Mouse (Mus musculus) kidney, adult 10 weeks (tissue): ENCODE measurements around the gene Pank4. TPM values are rescaled to one million over a fixed set of nuclear protein-coding genes. Genes with fewer than 3 reads are reported as not detected.

ENCODE experiments used
- polyA plus RNA-seq: library from polyadenylated mRNA; stranded (reverse); fragments of 350-450 nt; fragmentation: Illumina TruSeq; extraction: RNeasy Lipid Tissue Mini Kit (QIAGEN cat#74804); gene quantifications from one replicate; pipeline ENCODE4 v1.2.3, GENCODE M21; 2014; ENCODE audit warnings: low read depth, low replicate concordance

Gene Pank4
- polyA plus RNA-seq = 3.4 TPM

DNA sequence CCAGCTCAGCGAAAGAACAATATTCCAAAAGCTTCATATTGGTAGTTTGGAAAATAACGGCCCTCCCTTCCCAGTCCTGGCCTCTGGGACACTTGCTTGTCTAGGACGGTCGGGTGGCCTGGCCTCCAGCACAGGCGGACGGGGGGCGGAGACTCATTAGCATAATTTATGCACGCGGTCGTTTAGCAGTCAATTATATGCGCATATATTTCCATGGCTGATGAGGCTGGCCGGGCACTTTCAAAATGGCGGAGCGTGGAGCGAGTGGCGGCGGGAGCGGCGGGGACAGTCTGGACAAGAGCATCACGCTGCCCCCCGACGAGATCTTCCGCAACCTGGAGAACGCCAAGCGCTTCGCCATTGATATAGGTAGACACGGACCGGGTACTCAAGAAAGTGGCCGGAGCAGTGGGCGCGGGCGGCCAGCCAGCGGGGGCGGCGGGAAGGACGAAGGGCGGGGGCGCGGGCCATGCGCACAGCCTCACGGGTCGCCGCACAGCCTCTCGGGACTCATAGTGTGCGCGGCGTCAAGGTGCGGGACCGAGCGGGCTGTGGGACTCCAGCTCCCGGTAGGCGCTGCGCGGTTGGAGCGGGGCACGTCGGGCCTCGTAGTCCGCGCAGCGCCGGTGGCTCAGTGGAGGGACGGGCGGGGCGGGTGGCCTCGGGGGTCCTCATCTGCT lies at the start of gene Pank4:
Gene Pank4 (plus strand): TSS at position 223 of the 680 bp plus-strand sequence.

DNA sequence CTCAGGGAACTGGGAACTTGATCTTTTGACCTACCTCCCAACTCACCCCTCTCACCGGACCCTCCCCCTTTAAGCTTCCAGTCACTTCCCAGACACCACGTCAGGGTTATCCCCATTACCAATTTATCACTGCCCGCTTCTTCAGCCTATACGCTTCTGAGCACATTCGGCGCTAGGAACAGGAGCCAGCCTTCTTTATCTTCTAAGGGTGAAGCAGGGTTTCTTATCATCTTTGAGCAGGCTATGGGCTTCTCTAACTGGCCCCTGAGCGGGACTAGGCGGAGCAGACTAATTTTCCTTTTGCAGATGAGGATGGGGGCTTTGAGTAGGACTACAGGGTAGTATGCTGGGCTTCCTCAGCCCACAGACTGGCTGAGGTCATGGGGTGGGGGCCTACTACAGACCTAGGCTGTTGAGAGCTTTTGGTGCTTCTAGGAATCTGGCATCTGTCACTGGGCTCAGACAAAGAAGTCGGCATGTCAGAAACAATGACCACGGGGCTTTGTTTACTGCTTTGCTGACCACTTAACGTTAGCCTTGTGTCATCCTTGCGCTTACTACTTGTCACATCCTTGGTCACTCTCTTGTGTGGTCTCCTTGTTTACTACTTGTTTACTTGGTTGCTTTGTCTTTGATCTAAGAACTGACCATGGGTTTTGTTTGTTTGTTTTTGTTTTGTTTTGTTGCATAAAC lies 35.4 kb upstream of the Pank4 start, which contains the start of gene Tnfrsf14:
Gene Tnfrsf14 (minus strand): TSS at position 169 of the 693 bp plus-strand sequence.

DNA sequence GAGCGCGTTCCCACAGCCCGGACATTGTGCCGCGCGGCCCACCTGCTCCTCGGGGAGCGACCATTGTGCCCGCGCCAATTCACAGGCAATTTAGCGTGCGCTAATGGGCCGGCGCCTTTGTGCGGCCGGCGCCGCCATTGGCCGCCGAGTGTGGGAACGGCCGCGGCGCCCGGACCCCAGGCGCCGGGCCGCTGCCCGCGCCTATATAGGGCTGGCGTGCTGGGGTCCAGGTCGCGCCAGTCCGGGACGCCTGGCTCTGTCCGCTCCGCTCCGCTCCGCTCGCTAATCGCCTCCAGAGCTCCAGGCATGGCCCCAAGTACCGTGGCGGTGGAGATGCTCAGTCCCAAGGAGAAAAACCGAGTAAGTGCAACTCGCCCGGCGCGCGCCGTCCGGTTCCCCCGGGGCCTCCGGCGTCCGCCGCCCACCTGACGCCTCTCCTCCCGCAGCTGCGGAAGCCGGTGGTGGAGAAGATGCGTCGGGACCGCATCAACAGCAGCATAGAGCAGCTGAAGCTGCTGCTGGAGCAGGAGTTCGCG lies 3.2 kb upstream of the Pank4 start, which contains the start of gene Hes5:
Gene Hes5 (plus strand): TSS at position 234 of the 536 bp plus-strand sequence.

Other genes with a start within 250 kb of the Pank4 start
- not detected for gene Ttc34, start 126.7 kb upstream of the Pank4 start, polyA plus RNA-seq
- gene Mmel1, start 94.5 kb upstream of the Pank4 start, polyA plus RNA-seq = not detected
- gene Fam213b, start 65.0 kb upstream of the Pank4 start, polyA plus RNA-seq = 1.5 TPM
- gene Tnfrsf14, start 35.6 kb upstream of the Pank4 start, polyA plus RNA-seq = not detected
- gene Hes5, start 3.2 kb upstream of the Pank4 start, polyA plus RNA-seq = not detected
- not detected for gene Plch2, start 92.7 kb downstream of the Pank4 start, polyA plus RNA-seq
- 3.3 TPM for gene Pex10, start 102.9 kb downstream of the Pank4 start, polyA plus RNA-seq
- 312 TPM for gene Rer1, start 122.3 kb downstream of the Pank4 start, polyA plus RNA-seq
- gene Morn1, start 122.5 kb downstream of the Pank4 start, polyA plus RNA-seq = 0.85 TPM